Mouse (Mus musculus) urinary bladder, postnatal 36 days (tissue): Measurements from ENCODE around the gene Cdh13.
A peak's percentile ranks its signal among the peaks of the same experiment; 100 is the strongest.

Experiments
- DNase-seq, 2 experiments: peaks; one replicate each; pipeline ENCODE4 v3.0.0; 2022; ENCODE audit warnings: low spot score in 2 of 2, mixed read lengths in 1 of 2

Gene Cdh13

DNA sequence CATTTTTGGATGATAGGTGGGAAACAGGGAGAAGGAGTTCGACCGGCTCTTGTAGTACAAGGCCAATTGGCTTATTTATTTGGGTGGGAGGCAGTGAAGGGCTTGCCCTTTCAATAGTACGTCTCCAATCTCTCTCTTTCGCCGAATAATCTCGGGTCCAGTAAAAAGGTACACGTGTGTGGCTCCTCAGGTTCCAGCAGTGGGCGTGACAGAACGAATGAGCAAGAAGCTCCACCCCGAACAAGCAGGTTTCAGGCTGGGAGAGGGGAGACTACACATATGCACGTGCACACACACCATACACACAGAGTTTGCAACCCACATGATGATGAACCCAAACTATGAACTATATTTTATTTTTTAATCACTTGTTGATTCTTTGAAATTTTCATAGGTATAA lies 653.9 kb downstream of the Cdh13 start:
- DNase-seq, result no peak

DNA sequence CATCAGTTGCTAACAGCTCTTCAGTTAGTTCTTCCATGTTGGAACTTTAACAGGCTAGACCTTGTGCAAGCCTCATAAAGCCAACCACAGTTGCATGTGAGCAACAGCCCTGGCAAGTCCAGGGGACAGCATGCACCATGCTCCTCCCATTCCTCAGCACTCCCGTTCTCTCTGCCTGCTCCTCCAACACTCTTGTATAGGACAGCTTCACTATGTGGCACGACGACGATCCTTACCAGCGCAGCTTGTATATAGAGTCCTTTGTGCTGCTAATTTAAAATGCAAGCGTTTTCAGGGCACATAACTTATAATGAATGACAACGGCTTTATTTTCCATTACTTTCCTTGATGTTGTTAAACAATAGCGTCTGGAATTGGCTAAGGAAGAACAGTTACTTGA lies 654.5 kb downstream of the Cdh13 start:
- DNase-seq, result no peak

DNA sequence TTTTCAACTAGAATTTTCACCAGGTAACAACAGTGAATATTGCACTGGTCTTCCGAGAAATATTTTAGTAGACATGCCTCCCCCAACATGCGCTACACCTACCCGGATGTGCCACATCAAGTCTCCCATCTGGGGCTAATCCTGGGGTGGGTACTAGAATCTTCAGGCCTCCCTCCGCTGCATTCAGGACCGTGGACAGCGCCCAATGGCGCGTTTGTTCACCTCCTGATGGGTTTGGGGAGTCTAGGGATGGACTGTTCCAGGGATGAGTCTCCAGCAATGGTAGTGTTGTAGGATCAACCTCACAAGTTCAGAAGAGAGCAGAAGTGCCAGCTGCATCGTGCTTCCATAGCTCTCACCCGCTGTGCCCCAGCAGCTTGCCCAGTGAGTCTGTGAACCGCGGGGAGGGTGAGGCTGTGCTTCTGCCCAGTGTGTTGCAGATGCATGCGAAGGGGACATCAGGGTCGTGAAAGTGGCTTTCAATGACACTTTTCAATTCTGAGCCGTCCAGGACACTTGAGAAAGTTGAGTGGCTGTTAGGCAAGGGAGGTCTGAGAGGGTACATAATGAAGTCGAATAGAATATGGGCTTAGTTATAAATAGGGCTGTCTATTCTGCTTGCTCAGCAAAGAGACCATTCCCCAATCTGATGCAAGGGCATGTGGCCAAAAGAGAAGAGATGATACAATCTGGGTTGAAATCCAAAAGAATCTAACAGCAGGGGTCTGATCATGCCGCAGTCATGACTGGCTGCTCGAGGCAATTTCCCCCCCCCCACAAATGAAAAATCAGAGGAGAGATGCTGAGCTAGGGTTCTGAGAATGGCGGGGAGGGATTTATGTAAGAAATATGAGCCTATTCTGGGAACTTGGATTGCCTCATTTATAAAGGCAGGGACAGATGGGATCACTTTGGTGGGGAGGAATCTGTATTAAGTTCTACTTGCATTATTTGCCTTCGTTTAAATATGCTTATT lies 668.5 kb downstream of the Cdh13 start:
- DNase-seq, result no peak

DNA sequence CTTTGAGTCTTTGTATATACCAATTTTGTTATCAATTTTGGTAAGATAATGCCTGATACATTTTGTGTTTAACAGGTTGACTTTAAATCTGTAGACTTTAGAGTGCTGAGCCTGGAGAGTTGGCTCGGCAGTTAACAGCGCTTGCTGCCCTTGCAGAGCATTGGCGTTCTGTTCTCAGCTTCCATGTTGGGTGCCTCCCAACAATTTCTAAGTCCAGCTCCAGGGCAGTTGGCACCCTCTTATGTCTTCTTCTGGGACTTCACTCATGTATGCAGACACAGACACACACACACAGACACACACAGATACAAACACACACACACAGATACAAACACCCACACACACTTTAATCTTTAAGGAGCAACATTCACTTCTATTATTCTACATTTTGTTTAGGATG lies 672.6 kb downstream of the Cdh13 start:
- no peak for DNase-seq

DNA sequence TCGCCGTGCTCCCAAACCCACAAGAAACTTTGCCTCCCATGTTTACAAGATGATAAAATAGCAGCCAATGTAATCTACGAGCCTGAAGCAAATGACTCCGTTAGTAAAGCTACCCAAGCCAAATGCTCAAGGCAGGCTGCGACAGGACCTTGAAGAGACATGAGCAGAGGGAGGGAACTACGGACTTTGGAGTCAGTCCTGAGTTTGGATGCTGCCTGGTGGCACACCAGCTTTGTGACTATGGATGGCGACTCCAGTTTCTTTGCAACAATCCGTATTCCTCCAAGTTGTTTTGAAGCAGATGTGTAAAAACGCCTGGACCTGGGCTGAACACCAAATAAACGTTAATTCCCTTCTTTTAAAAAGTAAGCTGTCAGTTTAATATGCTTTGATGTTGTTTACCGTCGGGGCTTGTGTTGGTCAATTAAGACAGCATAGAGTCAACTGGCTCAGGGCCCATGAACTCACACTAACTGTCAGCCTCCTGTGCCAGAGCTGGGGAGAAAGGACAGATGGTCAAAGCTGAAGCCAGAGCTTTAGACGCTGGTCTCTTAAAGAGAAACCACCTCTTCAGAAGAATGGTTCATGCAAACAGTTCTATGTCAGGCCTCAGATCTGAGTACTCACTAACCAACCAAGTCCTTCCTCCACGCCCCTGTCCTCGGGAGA lies 678.5 kb downstream of the Cdh13 start:
- peak; percentile 17 to 24 for DNase-seq

DNA sequence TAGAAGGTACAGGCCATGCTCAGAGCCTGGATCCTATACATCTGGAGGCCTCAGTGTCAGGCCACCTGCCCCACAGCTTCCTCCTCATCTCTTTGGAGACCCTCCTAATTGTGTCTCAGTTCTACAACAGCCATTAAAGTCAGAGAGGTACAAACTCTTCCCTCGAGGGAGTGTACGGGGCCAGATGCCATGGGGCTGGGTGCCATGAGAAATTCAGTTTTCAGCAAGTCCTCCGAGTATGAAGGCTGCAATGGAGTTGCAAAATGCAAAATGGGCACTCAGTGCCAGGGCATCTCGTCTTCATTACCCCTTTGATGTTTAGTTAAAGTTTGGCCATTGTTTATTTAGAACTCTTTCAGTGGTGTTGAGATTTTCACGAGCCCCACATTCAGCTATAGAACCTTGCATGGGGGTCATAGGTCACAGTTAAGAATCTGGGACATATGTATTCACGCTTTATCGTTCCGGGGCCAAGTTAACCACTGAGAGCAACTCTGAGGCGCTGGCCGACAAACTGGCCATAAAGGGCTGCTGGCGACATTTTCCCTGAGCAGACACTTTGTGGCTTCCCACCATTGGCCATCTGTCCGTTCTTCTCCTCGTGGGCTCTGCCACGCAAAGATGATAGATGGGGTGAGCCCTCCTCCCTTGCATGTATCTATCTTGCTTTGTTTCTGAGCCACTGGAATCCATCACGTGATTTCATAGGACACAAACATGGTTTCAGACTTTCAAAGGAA lies 681.7 kb downstream of the Cdh13 start:
- no peak for DNase-seq

DNA sequence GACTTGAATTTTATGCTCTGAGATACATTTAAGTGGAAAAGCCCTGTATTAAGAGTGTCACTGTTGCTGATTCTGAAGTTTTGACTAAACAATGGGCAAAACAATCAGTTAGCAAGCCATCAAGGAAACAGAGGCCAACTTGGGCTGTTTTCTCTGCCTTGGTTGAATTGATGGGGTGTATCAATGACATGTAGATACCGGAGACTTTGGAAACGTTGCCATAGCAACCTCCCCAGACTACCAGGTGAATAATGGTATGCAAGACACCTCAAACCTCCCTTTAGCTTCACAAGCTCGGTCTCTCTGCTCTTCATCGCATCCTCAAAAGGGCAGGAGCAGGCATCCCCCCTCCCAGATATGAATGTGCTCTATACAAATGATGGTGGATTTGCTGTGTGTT lies 685.4 kb downstream of the Cdh13 start:
- DNase-seq, result no peak

DNA sequence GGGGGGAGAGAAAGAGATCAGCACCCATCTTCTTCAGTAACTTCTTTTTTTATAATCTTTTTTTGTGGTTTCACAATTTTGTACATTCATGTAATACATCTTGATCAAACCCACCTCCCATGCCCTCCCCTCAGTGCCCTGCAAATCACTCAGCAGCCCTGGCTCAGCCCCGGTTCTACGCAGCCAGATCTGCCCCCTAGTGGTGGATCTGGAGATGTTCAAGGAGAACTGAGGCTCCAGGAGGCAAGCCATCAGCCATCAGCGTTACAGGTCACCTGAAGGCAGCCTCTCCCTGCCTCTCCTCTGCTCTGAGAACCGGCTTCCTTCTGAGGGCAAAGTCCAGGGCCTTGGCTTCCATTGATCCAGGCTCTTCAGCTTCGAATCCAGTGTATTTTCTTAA lies 696.3 kb downstream of the Cdh13 start:
- peak in 1 of 2 experiments; percentile 4 for DNase-seq

DNA sequence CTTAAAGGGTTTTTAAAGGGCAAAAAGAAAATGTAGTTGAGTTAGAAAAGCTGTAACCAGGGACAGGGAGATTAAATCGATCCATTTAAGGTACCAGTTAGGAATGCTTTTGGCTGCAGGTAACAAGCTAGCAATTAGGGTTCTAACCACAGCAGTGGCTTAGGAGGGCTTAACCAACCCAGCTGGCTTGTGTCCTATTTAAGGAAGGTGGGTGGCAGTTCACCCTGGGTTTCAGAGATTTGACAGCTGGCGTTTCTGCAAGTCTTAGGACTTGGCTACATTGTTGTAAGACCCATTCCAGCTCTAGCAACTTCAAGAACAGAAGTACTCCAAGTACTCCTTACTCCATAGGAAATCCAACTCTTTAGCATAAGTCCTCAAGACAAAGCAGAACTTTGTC lies 700.2 kb downstream of the Cdh13 start:
- no peak for DNase-seq

DNA sequence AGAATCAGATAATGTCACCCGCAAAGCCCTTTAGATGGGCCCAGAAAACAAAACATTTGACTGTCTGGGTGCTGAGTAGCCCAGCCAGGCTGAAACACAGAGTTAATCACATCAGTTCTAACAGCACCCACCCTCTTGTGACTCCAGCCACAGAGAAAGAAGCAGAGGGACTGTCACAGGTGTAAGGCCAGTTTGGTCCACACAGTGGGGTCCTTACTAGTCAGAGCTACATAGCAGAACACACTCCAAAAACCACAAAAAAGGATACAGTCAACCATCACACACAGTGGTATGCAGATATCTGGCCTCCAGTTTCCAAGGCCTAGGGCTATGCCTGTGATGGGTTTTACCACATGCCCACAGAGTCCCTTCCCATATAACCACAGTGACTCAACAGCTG lies 703.3 kb downstream of the Cdh13 start:
- no peak for DNase-seq

DNA sequence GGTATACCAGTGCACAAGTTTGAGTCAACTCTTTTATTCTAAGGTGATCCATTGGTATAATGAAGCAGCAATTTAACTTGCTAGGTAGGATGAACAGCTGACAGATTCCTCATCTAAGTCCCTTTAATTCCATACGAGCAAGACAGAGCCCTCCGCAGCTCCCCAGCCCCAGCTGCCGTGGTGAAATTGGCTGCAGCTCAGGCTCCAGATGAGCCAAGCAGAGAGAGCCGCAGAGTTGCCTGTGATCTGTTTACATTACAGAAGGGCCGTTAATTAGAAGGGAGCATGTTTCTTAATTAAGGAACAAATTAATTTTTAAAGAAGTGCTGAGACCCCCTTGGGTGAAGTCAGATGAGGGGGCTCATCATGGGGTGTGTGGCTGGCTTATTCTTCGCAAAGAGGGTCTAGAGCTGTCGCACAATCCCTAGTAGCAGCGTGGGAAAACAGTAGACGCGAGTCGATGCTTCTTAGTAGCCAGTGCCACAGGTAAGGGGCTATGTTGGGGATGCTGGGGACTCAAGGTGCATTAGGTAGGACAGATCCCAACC lies 712.2 kb downstream of the Cdh13 start:
- no peak for DNase-seq

DNA sequence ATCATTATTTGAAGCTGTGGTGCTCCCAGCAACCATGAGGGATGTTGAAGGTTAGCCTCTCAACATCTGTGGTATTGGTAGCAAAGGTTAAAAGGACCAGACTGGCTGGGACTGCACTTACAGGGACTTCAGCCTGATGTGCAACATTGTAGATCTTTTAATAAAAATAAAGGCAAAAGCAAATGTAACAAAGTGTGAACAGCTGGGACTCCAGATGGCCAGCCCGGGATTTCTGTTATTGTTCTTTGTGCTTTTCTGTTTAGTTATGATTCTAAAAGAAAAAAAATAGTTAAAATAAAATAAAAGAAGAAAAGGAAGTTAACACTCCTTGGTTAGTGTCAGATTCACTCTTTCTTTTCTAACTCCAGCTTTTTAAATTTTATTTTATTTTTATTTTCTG lies 717.1 kb downstream of the Cdh13 start:
- no peak for DNase-seq

DNA sequence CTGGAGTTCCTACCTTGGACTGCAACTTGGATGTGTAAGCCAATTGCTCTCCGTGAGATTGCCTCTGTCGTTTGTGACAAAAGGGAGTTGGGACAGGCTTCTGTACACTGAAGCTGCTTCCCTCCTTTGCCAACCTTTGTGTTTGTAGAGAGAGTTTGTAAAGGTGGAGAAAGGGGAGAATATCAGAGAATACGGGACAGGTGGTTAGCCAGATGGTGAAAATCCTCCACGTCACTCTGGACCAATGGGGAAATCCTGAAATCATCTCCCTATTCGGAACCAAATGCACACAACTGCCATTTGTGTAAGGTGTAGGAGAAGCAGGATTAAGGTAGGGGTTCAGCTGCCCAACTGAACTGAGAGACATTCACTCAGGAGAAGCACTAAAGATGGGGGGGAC lies 721.3 kb downstream of the Cdh13 start:
- DNase-seq, result no peak

DNA sequence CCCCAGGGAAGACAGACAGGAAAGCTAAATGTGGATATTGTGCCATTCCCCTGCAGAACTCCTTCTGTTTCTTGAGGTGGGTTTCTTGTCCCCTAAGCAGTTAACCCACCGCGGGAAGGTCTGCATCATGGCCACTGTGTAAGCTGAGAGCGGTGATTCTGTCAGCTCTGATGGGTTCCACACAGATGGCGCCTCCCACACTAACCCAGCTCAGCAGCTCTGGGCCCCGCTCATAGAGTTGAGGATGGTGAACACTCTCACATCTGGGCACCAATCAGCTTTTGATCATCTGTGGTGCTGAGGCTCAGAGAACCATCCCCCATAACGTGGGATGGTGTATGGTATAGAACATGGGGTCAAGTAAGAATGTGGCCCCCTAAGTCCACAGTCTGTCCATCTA lies 735.1 kb downstream of the Cdh13 start:
- no peak for DNase-seq

DNA sequence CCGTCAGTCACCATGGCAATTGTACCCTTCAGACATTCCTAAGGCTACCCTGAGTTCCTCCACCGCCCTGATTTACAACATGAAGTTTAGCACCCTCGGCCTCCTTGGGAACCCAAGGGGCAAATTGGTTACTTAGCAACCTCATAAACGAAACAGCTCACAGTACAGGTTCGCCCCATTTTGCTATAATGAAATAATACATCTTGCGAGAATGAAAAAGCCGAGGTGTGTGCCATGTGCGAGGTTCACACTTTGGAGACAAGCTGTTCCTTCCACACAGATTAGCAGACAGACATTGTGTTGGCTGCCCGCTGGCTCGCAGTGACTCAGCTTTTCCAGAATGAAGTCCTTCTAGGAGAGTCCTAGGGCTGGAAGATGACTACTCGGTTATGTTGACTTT lies 737.2 kb downstream of the Cdh13 start:
- DNase-seq, result no peak

DNA sequence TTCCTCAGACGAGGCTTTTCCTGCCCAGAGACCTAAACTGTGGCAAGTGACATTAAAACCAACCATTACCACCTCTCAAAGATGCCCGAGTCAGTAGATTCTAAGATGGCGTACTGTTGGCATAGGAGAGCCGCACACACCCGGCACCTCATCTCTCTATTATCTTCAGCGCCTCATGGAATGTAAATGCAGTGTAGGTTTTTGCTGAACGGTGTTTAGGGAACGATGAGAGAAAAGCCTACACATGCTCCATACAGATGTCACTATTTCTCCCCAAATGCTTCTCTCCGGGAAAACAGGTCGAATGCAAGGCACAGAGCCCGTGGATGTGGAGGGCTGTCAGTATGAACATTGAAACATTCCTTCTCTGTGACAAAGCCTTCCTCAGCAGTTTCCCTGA lies 737.9 kb downstream of the Cdh13 start:
- no peak for DNase-seq

DNA sequence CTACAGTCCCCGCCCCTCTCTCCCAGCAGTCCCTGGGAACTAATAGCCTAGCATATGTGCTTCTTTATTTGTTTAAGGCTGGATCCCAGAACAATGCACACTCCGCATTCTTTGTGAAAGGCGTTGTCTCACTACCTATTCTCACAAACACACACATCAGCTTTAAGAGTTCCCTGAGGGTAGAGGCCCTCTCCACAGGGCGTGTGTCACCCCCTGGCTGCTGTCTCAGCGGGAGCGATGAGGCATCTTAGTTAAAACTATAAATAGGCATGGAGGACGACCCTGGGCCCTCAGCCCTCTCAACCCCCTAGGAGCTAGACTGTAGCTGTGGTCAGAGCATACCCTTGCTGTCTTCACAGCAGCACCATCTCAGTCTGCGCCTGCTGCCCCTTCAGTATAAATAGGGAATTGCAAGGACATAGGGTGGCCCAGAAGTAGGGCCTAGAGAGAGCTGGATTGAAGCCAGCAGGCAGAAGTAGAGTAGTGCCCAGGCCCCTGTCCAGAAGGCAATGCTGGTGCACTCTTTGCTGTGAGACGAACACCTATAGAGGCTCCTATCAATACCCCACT lies 738.9 kb downstream of the Cdh13 start:
- DNase-seq, result no peak

DNA sequence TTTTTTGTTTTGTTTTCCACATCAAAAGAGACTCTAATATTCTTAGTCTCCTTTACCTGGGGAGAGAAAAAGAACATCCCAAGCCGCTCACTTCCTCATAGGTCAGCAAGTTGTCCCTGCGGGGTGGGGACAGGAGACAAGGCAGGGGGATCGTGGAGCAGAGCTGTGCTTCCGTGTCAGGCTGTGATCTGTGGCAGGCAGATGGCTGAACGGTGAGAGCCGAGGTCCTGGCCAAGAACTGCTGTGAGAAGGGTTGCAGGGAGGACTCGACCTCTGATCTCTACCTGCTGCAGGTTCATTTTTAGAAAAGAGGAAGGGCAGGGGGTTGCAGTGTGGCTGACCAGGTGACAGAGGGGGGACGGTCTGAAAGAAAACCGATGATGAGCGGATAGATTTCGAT lies 749.9 kb downstream of the Cdh13 start:
- no peak for DNase-seq

DNA sequence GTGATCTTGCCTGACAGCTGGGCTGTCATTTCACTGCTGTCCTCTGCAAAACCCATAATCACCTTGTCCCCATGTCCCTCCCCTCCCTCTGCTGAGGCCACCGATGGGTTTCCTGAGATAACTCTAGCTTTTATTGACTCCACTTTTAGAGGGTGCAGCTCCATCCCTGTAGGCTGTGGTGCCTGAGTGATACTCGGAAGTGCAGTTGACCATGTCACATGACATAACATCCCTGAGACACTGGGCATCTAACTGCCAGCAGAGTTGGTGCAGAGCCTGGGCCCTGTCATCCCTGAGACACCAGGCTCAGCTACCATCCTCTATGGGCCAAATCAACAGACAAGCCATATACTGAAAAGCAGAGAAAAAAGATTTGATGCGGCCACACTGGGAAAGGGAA lies 750.5 kb downstream of the Cdh13 start:
- DNase-seq, result no peak

DNA sequence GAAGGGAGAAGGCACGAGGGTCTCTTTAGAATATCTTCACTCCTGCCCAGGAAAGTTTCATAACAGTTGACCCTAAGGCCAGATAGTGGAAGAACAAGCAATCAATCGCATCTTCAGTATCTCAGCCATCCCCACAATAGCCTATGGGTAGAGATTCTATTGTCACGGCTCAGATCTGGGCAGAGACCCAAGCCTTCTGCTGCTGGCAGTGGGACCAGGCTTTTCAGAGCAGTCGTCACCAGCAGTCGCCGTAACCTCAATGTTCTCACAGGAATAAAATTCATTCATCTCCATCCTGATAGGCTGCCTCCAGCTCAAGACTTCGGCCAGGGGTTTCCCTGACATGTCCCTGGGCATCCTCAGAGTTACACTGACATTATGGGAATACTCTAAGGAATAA lies 751.6 kb downstream of the Cdh13 start:
- DNase-seq, result no peak

DNA sequence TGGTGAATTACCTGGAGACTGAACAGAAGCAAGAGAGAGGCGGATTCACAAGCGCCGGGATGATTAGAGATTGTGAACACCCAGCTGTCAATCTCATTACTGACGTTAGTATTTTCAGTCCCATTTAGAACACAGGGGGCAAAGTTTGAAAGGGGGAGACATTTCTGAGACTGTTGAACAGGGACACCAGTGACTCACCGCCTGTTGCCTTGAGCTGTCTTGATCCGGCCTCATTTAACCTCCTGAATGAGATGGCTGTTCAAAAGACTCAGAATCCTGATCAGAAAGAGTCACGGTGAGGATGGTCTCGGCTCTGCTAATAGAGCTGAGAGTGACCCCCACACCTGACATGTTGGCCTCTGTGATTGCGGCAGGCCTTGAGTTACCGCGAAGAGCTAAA lies 754.0 kb downstream of the Cdh13 start:
- no peak for DNase-seq

DNA sequence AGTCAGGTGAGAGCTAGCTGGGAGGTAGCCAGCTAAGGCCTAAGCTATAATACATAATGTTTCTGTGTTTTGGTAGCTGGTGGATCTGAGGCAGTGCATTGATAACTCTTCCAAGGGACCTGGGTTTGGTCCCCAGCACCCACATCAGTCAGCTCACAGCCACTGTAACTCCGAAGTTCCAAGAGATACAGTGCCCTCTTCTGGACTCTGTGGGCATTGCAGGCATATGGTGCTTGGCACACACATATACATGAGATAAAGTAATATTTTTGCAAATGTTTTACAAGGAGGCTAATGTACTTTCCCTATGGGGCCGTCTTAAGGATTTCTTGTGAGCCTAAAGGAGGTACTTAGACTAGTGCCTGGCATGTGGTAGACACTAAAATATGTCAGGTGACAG lies 755.8 kb downstream of the Cdh13 start:
- no peak for DNase-seq
